Mouse (Mus musculus) lung, embryonic 16.5 days (tissue): ENCODE results near the gene Acaca. TPM values are rescaled to one million over a fixed set of nuclear protein-coding genes. Genes with fewer than 3 reads are reported as not detected.
"Not testable (repeated sequence)": the region's sequence is repeated elsewhere in the genome, so short reads cannot be mapped to it uniquely, and the experiment has no call there.

Experiments
- ATAC-seq: fragments of 200-750 bp; cut with Nextera tagmentation; 2 replicates; pipeline ENCODE4 v1.8.0; 2017; ENCODE audit warnings: low read depth, mild to moderate bottlenecking, moderate library complexity
- H3K27ac ChIP-seq: fragments of 300-500 bp; sonication (generic); 2 replicates; pipeline ENCODE4 v1.5.1; 2014; ENCODE audit warnings: mild to moderate bottlenecking, control low read depth, low read length
- H3K27me3 ChIP-seq: fragments of 300-500 bp; sonication (generic); 2 replicates; pipeline ENCODE4 v1.6.1; 2014; ENCODE audit warnings: low read depth, low read length, mixed read lengths; ENCODE audit not compliant: control insufficient read depth, insufficient read depth
- H3K36me3 ChIP-seq: fragments of 300-500 bp; sonication (generic); 2 replicates; pipeline ENCODE4 v1.6.1; 2014; ENCODE audit warnings: low read length; ENCODE audit not compliant: control insufficient read depth, insufficient read depth
- H3K4me1 ChIP-seq: fragments of 300-500 bp; sonication (generic); replicated peaks from 2 replicates; pipeline ENCODE4 v1.6.1; 2014; ENCODE audit warnings: low read length, mixed read lengths; ENCODE audit not compliant: control insufficient read depth, insufficient read depth
- H3K4me2 ChIP-seq: fragments of 300-500 bp; sonication (generic); 2 replicates; pipeline ENCODE4 v1.6.1; 2014; ENCODE audit warnings: low read depth, low read length, control low read depth
- H3K4me3 ChIP-seq: fragments of 300-500 bp; sonication (generic); 2 replicates; pipeline ENCODE4 v1.5.1; 2014; ENCODE audit warnings: mild to moderate bottlenecking, low read length, control low read depth
- H3K9ac ChIP-seq: fragments of 300-500 bp; sonication (generic); 2 replicates; pipeline ENCODE4 v1.6.1; 2014; ENCODE audit warnings: low read length, control low read depth
- H3K9me3 ChIP-seq: fragments of 300-500 bp; sonication (generic); 2 replicates; pipeline ENCODE4 v1.6.1; 2016; ENCODE audit warnings: low read length; ENCODE audit not compliant: control insufficient read depth
- WGBS: fragments of 180-500 bp; shearing (Covaris S2); extraction: QIAGEN DNeasy Blood & Tissue Kit; methylation state at CpG from one replicate; pipeline ENCODE4 v1.1.7; 2014; 5-methylcytosine and 5-hydroxymethylcytosine counted together
- polyA plus RNA-seq: library from polyadenylated mRNA; unstranded; fragments of >200 nt; fragmentation: Nextera tagmentation; extraction: Ambion mirVana; gene quantifications from 2 replicates; pipeline ENCODE4 v1.2.1, GENCODE M21; 2015

Acaca gene
- polyA plus RNA-seq, 1 experiment from 2014 or later: 11.2 TPM

DNA sequence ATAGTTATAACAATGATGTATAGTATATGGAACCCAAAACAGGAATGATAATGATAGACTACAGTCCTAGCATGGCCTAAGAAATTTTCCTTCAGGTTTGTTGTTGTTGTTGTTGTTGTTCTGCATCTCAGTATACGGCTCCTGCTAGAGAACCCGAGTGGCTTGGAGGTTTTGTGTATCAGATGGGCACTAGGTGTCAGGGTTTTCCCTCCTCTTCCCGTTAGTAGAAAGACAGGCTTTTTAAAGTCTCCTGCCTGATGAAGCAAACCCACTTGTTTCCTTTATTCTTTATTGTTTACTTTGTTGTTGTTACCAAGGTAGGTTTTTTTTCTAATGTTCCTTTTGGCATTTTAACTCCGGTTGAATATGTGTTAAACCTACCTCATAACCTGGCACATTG, 197.6 kb downstream of the Acaca start:
- Histone ChIP-seq H3K27ac (no peak overlapping the region), H3K36me3 (no peaks in the 10 kb centered on the region), H3K27me3 (no peaks in the 10 kb centered on the region), H3K9ac (no peak overlapping the region), H3K4me3 (no peak overlapping the region), H3K9me3 (no peaks in the 10 kb centered on the region), H3K4me1 (no peaks in the 10 kb centered on the region), H3K4me2 (no peak overlapping the region)
- ATAC-seq: no peak
- 71% methylated on average over 4 of the region's 4 CpGs for WGBS

DNA sequence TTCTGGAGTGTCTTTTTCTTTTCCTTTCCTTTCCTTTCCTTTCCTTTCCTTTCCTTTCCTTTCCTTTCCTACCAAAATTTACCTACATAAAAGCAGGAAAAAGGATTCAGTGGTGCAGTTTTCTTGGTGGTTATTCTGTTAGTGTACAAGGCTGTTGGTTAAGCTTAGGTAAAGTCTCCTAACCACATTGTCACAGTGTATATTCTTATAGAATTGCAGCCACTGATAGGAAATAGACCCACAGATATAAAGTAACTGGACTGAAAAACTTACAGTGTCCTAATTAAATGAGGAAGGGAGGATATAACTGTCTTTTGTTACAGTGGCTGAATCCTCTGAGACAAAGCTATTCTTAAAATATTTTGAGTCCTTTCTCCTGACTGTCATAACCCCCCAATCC, 202.9 kb downstream of the Acaca start:
- no peaks in the 10 kb centered on the region for H3K27me3 ChIP-seq
- H3K9ac ChIP-seq: no peak overlapping the region
- no peak overlapping the region for H3K4me2 ChIP-seq
- H3K36me3 ChIP-seq: no peaks in the 10 kb centered on the region
- H3K4me3 ChIP-seq: no peak overlapping the region
- H3K27ac ChIP-seq: no peak overlapping the region
- H3K4me1 ChIP-seq: no peaks in the 10 kb centered on the region
- ATAC-seq: no peak
- H3K9me3 ChIP-seq: no peaks in the 10 kb centered on the region

GRCm38 (mm10) chr11:84332860-84333259, 203.4 kb downstream of the Acaca start:
- 74% methylated on average over 3 of the region's 3 CpGs for WGBS
- H3K9me3 ChIP-seq: no peaks in the 10 kb centered on the region
- H3K4me1 ChIP-seq: no peaks in the 10 kb centered on the region

GRCm38 (mm10) chr11:84338273-84338672, 208.8 kb downstream of the Acaca start:
- H3K4me3 ChIP-seq, H3K36me3 ChIP-seq, H3K27me3 ChIP-seq, H3K9ac ChIP-seq, H3K9me3 ChIP-seq, H3K4me2 ChIP-seq, H3K4me1 ChIP-seq, ATAC-seq, H3K27ac ChIP-seq: not testable (repeated sequence)
- WGBS: 98% methylated on average over 5 of the region's 8 CpGs

More at GRCm38 (mm10) chr11:84332860-84333259, 203.4 kb downstream of the Acaca start:
- no peak for ATAC-seq
- Histone ChIP-seq H3K9ac (no peak overlapping the region), H3K36me3 (no peaks in the 10 kb centered on the region), H3K27ac (no peak overlapping the region), H3K4me2 (no peak overlapping the region), H3K4me3 (no peak overlapping the region), H3K27me3 (no peaks in the 10 kb centered on the region)

DNA sequence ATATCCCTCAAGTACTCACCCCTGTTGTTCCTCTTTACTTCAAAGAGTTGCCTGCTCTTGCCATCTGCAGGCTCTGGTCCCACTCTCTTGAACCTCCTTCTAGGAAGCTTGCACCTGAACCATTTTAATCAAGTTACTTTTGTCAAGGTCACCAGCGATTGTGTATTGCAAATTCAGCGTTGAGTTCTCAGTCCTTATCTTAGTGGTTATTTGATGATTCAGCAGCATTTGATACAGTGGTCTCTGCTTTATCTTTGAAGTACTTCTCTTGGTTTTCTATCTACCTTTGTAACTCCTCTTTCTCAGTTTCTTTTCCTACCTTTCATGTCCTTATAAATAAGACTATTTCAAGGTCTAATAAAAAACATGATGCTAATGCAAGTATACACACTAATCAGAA, 211.2 kb downstream of the Acaca start:
- no peaks in the 10 kb centered on the region for H3K4me1 ChIP-seq
- H3K27ac ChIP-seq: no peak overlapping the region
- no peak overlapping the region for H3K4me2 ChIP-seq
- no peaks in the 10 kb centered on the region for H3K27me3 ChIP-seq
- H3K9me3 ChIP-seq: no peaks in the 10 kb centered on the region
- WGBS: 56% methylated on average over 2 of the region's 2 CpGs
- H3K4me3 ChIP-seq: no peak overlapping the region
- ATAC-seq: no peak
- H3K36me3 ChIP-seq: 0 out of 2 replicates have a peak, but pooled peaks cover 4% of the 10 kb centered on the region
- H3K9ac ChIP-seq: no peak overlapping the region

GRCm38 (mm10) chr11:84344522-84345236, 215.2 kb downstream of the Acaca start:
- Histone ChIP-seq H3K4me3 (no peak overlapping the region), H3K27me3 (no peaks in the 10 kb centered on the region), H3K9ac (no peak overlapping the region), H3K36me3 (no peaks in the 10 kb centered on the region), H3K9me3 (no peaks in the 10 kb centered on the region), H3K4me1 (no peaks in the 10 kb centered on the region), H3K27ac (no peak overlapping the region), H3K4me2 (no peak overlapping the region)
- ATAC-seq: no peak
- WGBS: 73% methylated on average over 6 of the region's 6 CpGs

DNA sequence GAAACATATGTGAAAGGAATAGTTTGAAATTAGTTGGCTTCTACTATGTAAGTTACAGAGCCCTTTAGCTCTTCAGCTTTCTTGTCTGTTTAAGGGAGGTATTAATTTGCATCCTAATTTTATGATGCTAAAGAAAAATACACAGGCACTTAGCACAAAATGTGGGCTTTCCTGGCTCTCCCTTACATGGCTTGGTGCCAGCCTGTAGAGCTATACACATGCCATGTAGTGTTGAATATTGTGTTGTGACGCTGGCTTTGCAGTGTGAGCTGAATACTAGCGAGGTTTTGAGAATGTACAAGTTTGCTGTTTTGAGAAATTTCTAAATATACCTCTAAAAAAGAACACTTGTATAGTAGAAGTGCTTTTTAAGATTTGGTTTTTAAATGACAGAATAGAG, 218.3 kb downstream of the Acaca start:
- no peaks in the 10 kb centered on the region for H3K36me3 ChIP-seq
- H3K27me3 ChIP-seq: no peaks in the 10 kb centered on the region
- no peak overlapping the region for H3K9ac ChIP-seq
- no peak for ATAC-seq
- no peaks in the 10 kb centered on the region for H3K4me1 ChIP-seq
- H3K4me3 ChIP-seq: no peak overlapping the region
- H3K4me2 ChIP-seq: no peak overlapping the region
- WGBS: 76% methylated on average over 2 of the region's 2 CpGs
- no peaks in the 10 kb centered on the region for H3K9me3 ChIP-seq
- H3K27ac ChIP-seq: no peak overlapping the region

- Histone ChIP-seq H3K27ac (no peak overlapping the region), H3K36me3 (no peaks in the 10 kb centered on the region), H3K9me3 (no peaks in the 10 kb centered on the region), H3K27me3 (no peaks in the 10 kb centered on the region), H3K4me3 (no peak overlapping the region), H3K4me1 (no peaks in the 10 kb centered on the region), H3K4me2 (no peak overlapping the region), H3K9ac (no peak overlapping the region)
- no peak for ATAC-seq
- WGBS: 67% methylated on average over 16 of the region's 16 CpGs
Measured at GRCm38 (mm10) chr11:84348843-84349825, 219.7 kb downstream of the Acaca start.

- Histone ChIP-seq H3K36me3 (no peaks in the 10 kb centered on the region), H3K4me3 (no peak overlapping the region), H3K9me3 (no peaks in the 10 kb centered on the region), H3K4me2 (no peak overlapping the region), H3K27me3 (no peaks in the 10 kb centered on the region), H3K9ac (no peak overlapping the region), H3K27ac (no peak overlapping the region), H3K4me1 (no peaks in the 10 kb centered on the region)
- ATAC-seq: no peak
- 90% methylated on average over 1 of the region's 1 CpGs for WGBS
Measured at GRCm38 (mm10) chr11:84351150-84351549, 221.7 kb downstream of the Acaca start.
